Mouse (Mus musculus) induced T-regulatory cell, adult 2 months (primary cell): ENCODE results near the gene B830017H08Rik.

Experiments
- DNase-seq: peaks from one replicate; pipeline ENCODE4 v3.0.0-alpha.2; 2012; ENCODE audit warnings: low read depth

B830017H08Rik gene

DNA sequence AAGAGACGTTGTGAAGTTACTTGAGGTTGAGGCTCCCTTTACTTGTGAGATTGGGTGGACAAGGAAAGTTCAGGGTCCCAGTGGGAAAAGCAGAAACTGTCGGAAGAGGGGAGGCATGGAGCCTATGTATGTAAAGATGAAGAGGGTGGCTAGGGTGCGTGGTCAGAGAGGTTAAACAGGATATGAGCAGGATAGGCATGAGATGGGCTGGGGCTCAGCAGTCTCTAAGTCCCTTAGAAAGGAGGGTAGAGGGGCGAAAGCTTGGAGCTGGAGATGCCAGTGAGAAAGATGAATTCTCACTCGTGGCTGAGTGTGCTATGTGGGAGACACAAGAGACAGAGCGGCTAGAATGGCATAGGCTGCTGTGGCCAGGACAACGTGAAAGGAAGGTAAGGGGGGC, at the start of gene B830017H08Rik:
Gene B830017H08Rik (plus strand): TSS at position 301 of the 400 bp plus-strand sequence.
- no peak for DNase-seq

DNA sequence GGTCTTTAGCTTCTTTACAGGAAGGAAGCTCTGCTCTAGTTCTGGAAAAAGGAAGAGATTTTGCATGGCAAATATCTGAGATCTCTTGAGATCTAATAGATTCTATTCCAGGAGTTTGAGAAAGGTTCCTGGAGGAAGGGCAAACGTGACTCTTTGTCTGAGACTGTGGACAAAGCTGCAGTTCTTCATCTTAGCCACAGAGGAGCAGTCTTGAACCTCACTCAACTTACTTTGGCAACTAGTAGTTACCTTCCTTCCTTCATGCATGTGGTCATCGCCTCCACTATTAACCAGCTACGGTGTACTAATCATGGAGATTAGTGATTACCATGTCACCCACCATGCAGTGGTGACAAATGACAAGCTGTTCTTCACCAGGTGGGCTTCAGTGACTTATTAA, 47.6 kb upstream of the B830017H08Rik start:
- no peak for DNase-seq

DNA sequence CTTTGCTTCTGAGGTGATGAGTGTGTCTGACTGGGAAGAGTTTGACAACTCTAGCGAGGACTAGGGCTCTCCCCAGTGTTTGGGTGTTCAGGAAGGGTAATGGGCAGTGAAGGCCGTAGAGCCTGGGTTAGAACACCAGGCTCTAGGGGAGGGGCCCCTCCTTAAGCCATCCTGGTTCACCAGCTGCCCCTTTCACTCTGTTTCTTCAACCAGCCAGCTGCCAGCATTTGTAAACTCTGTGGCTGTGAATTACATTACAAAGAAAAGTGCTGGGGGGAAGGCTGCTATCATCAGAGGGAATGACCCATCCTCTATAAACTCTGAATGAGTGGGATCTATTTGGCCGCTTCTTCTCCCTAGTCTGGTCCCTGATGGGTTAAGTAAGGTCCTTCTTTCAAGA, 40.2 kb upstream of the B830017H08Rik start:
- DNase-seq: no peak

DNA sequence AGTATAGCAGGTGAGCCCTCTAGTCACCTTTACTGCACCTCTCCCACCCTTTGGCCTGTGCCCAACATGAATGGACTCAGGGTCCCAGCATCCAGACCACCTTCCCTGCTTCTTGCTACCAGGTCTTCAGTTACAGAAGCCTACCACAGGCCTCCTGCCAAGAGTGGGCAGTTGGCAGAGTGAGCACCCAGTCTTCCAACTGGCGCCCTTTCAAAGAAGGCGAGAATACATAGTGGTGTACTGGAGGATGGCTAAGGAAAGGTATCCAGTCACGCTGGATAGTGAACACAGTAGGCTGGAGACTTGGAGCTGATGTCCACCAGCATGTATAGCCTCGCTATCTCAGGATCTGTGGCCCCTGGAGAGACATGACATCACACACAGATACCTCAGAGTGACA, 38.9 kb upstream of the B830017H08Rik start:
- no peak for DNase-seq

DNA sequence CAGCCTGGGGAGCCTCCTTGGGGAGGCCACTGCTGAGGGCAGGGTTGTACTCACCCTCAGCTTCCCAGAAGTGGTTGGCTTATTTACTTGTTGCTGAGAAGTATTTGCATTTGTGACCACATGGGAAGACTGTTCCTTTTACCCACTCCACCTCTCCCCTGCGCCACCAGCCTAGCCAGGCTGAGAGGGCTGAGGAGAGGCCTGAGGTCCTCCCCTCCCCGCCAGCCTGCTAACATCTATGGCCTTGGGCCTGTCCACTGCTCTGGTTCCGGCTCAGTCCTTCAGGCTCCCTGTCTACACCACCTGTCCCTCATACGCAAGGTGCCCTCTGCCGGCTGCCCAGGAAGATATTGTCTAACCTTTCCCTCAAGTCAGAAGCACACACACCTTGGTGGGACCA, 37.3 kb upstream of the B830017H08Rik start:
- DNase-seq: no peak

DNA sequence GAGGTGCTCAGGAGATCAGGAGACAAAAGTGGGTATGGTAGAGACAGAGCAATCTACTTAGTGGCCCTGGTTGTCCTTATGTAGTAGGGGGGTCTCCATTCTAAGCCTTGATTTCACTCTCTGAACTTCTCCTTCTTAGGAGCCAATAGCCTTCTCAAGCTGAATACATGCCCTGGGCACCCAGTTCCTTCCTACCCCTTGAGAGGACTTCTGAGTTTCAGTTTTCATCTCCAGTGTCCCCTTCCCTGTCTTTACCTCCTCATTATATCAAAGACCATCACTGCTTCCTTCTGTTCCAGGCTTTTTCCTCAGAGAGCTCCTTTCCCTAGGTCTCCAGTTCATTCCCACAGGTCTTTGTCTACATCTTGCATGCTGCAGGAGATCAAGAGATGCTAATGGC, 36.4 kb upstream of the B830017H08Rik start:
- DNase-seq: no peak

DNA sequence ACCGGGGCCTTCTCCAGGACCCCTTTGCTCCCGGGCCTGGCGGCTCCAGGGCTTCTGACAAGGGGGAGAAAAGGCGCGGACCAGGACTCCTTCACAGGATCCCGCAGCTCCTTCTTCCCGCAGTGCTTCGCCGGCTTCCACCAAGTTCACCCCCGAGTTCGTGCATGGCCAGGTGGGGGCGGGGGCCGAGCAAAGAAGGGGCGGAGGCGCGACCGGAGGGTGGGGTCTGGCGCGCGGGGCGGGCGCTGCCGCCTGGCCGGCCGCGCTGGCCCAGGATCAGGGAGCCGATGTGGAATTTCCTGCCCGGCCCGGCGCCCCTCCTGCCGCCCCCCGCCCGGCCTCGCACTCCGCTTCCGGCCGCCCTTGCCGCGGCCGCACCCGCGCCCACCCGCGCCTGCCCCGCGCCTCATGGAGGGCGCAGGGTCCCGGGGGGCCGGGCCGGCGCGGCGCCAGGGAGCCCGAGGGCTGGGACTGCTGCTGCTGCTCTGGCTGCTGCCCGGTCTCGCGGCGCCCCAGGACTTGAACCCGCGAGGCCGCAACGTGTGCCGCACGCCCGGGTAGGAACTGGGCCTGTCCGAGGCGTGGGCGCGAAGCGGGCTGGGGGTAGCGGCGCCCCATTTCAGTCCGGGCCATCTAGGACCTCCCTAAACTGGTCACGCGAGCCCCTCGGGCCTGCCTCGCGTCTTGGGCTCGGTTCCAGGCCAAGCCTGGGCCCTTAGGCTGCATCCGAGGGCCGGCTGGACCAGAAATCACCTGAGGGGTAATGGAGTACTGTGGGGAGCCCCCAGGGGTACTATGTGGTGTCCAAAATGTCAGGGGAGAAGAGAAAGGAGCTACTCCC, 35.7 kb upstream of the B830017H08Rik start, which contains the start of gene Scarf2:
Gene Scarf2 (plus strand): TSS at position 312 of the 841 bp plus-strand sequence.
- no peak for DNase-seq

DNA sequence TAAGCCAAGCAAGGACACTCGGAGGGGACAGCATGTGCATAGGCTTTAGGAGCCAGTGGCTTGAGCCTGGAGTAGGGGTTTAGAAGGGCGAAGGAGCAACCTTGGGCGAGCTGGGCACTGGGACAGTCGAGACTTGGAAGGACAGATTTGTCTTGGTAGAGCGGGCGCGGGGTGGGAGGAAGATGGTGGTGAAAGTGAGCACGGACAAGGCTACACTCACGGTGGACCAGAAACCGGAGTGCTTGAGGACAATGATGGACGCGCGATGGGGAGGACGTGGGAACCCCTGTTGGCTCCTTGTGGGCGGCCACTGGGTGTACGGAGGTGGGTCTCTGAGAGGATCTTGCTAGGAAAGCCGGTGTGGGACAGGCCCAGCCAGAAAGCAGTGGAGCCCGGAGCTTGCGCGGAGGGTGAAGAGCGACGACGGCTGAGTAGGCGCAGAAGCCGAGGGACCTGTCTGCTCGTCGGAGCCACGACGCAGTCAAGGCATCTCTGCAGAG, 35.1 kb upstream of the B830017H08Rik start:
- DNase-seq: no peak

DNA sequence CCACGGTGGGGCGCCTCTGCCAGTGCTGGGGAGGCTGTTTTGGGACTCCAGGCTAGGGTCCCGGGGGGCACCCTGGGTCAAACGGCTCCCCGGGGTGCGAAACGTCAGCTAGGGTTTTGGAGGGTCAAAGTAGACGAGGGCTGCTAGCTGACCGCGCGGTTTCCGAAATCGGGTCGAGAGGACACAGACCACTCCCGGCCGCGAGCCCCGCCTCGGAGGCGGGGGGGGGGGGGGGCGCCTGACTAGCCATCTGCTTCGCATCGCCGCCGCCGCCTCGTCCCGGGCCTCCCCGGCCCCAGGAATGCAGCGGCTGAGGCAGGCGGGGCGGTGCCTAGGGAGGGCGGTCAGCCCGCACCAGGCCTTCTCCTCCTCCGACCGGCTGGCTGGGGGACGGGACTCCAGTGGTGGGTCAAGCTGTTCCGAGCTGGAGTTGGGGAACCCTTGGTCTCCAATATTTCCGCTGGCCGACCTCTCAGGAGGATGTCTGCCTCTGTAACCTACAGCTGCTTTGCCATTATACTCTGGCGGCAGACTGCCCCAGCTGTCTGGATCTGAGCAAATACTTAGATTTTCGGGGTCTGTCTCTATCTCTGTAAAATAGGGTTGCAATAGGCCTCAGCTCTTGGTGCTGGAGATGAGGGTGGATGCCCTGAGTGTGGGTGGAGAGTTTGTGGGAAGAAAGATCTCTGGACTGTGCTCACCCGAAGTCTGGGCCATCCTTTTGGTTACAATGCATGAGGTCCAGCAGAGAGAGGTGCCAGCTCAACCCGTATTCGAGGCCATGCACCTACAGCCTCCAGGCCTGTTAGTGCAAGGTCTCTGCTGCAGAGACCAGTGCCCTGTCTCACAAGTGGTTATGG, 34.4 kb upstream of the B830017H08Rik start:
- no peak for DNase-seq

DNA sequence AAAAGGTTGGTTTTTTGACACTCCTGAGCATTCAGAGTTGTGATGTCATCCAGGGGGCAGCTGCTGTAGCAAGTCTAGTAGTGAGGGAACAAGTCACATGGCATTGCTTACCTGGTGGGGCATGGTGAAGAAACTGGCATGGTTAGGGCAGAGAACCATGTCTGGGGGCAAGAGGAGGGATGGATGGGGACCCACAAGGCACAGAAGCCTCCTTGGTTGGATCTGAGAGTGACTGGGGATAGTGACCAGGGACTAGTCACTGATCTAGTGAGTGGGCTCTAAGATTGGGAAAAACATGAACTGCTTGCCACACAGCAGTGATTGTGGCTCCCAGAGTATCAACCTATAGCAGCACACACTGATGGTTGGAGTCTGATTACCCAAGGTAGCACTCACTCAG, 33.3 kb upstream of the B830017H08Rik start:
- DNase-seq: no peak

DNA sequence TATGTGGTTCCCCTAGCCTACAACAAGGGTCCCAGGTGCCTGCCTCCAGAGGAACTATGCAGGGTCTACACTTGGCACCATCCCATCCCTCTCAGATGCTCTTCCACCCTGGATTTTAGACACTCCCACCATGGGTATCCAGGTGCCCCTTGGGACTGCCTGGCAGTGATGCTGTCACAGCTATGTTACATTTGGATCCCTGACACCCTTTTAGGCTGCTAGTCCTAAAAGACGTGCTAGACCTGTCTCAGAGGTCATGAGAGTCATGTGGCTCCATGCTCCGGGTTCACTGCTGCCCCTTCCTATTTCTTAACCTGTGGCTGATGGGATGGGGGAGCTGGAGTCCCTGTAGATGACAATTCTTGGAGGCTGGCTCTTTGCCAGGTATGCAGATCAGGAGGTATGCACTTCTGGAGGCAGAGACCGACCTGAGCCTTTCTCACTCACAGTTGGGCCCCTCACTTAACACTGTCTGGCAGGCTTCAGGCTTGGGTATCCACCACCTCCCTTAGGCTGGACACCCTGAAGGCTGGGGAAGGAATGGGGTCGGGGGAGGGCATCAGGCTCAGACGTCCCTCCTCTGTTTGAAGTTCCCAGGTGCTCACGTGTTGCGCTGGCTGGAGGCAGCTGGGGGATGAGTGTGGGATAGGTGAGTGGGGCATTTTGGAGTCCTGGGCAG, 31.0 kb upstream of the B830017H08Rik start:
- no peak for DNase-seq

DNA sequence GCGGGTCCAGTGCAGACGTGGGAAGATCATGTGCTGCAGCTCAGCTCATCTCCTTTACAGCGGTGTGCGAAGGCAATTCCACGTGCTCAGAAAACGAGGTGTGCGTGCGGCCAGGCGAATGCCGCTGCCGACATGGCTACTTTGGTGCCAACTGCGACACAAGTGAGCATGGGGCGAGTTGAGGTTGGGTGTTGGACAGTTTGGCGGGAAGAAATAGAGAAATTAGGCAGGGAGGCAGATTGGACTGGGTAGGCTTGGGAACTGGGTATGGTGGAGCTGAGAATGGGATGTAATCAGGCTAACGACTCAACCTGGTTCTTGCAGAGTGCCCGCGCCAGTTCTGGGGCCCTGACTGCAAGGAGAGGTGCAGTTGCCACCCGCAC, 30.5 kb upstream of the B830017H08Rik start:
- no peak for DNase-seq

DNA sequence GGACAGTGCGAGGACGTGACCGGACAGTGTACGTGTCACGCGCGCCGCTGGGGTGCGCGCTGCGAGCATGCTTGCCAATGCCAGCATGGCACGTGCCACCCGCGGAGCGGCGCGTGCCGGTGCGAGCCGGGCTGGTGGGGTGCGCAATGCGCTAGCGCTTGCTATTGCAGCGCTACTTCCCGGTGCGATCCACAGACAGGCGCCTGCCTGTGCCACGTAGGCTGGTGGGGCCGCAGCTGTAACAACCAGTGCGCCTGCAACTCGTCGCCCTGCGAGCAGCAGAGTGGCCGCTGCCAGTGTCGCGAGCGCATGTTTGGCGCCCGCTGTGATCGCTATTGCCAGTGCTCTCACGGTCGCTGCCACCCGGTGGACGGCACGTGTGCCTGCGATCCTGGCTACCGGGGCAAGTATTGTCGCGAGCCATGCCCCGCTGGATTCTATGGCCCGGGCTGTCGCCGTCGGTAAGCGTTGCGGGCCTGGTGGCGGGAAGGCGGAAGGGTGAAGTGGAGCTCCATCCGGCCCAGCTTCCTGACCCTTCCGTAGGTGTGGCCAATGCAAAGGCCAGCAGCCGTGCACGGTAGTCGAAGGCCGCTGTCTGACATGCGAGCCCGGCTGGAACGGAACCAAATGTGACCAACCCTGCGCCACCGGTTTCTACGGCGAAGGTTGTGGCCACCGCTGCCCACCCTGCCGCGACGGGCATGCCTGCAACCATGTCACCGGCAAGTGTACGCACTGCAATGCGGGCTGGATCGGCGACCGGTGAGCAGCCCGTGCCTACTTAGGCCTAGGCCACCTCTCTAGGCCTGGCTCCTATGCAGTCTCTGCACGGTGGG, 29.9 kb upstream of the B830017H08Rik start:
- DNase-seq: peak; percentile 48

DNA sequence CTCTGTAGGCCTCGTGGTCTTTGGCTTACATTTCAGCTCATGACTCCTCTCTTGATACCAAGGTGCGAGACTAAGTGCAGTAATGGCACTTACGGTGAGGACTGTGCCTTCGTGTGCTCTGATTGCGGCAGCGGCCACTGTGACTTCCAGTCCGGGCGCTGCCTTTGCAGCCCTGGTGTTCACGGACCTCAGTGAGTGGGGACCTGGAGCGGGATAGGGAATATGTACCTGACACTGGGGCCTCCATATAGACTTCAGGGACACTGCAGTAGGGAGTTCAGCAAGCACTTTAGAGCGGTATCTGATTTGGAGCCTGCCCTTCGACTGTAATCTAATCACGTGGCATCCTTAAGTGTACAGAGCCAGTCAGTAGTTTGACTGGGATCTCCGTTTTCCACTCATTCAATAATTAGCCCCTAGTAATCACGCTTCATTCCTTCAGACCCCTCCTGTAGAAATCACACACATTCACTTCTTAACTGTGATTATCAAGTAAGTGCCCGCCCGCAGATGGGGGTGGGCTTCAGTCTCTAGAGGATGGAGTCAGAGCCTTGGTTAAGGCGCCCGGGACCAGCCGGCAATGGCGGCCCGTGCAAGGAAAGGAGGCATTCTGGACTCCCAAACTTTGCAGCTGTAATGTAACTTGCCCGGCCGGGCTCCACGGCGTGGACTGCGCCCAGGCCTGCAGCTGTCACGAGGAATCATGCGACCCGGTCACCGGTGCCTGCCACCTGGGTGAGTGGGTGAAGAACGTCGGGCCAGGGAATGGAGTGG, 29.1 kb upstream of the B830017H08Rik start:
- no peak for DNase-seq

DNA sequence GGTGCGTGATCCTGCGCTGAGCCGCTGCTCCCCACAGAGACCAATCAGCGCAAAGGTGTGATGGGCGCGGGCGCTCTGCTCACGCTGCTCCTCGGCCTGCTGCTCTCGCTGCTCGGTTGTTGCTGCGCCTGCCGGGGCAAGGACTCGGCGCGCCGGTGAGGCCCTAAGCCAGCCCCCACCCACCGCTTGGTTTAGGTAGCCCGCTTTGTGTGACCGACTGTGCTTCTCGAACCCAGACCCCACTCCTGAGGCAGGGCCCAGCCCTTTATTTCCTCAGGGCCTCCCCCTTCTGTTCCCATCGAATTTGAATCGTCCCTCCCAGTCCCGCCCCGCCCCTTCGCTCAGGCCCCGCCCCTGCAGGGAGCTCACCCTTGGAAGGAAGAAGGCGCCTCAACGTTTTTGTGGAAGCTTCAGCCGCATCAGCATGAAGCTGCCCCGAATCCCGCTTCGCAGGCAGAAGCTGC, 28.4 kb upstream of the B830017H08Rik start:
- peak; percentile 70 for DNase-seq

DNA sequence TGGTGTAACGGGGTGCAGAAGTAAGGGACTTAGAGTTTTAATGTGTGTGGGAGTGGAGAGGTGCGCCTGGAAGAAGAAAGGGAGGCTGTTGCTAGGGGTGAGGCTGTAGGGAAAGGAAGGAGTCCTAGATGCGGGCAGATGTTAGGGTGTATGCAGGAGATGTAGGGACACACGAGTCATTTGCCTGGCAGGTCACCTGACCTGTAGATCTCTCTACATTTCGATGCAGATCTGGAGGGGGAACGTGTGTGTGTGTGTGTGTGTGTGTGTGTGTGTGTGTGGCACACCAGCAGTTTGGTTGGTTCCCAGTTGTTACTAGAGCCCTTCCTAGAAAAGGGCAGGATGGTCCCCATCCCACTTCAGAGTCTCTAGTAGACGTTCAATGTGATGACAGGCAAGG, 27.9 kb upstream of the B830017H08Rik start:
- DNase-seq: no peak

DNA sequence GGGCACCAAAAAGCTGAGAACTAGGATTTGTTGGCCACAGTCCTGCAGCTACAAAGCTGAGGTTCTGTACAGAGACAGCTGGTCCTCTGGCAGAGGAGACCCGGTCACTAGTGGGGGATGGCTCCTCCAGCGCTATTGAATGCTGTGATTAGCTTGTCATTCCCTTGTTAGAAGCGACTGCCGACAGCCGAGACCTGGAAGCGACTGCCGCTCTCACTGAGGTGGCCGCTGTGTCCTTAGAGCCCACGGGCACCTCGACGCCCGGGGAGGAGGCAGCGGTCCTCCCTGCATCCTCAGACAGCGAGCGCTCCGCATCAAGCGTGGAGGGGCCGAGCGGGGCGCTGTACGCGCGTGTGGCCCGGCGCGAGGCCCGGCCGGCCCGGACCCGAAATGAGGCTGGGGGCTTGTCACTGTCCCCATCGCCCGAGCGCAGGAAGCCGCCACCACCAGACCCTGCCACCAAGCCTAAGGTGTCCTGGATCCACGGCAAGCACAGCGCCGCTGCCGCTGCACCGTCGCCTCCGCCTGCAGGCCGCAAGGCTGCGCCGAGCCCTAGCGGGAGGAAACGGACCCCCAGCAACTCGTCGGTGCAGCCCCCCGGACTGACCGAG, 26.2 kb upstream of the B830017H08Rik start:
- peak; percentile 38 for DNase-seq

DNA sequence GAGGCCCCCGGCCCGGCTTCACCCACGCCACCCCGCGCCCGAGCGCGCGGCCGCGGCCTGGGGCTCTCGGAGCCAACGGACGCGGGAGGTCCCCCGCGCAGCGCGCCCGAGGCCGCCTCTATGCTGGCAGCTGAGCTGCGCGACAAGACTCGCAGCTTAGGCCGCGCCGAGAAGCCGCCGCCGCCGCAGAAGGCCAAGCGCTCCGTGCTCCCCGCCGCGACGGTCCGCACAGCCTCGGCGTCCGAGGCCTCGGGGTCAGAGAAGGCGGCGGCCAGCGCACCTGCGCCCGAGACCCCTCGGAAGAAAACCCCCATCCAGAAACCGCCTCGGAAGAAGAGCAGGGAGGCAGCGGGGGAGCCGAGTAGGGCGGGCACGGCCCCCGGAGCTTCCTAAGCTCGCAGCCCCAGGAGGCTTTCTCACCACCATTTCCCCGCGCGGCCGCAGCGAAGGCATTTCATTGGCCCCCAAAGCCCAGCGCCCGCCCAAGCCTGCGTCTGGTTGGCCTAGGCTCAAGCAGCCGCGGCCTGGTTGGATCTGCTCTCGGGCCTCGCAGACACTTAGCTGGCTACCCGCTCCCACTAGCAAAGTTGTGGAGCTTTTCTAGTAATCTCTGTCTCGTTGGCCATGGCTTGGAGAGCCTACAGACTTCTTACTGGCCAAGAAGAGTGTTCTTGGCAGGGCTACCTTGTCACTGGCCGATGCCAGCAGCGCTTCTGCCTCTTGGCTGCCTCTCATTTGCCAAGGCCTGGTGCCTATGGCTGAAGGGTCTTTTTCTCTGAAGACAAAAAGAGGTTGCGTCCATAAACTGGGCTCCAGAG, 25.5 kb upstream of the B830017H08Rik start:
- peak; percentile 91 for DNase-seq

DNA sequence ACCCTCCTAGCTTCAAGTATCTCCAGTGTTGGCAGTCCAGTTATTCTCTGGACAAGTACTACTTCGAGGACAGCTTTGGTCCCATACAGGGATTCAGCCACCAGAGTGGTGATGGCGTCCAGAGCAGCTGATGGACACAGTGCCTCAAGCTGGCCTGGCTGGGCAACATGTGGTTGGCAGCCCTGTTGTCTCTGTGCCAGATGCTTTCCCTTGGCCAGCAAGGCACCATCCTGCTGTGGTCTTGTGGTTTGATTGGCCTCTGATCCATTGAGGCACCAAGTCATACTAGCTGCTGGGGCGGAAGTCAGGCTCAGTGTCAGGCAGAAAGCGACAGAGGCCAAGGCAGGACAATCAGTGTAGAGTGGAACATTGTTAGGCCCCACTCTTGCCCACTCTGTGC, 23.8 kb upstream of the B830017H08Rik start:
- no peak for DNase-seq
